Mouse (Mus musculus) olfactory bulb, adult 2 months (tissue): ENCODE data around the gene Bicc1.

ENCODE experiments used
- CTCF ChIP-seq: fragments of 200-500 bp; IDR thresholded peaks from 2 replicates; pipeline ENCODE4 v1.5.1; 2012; ENCODE audit warnings: low read depth, mild to moderate bottlenecking, low read length, moderate library complexity; ENCODE audit not compliant: insufficient read depth
- POLR2A ChIP-seq: fragments of 200-500 bp; IDR thresholded peaks from 2 replicates; pipeline ENCODE4 v1.6.1; 2012; ENCODE audit warnings: mild to moderate bottlenecking, low read depth, low read length, moderate library complexity; ENCODE audit not compliant: insufficient read depth

GRCm38 (mm10) chr10:71087359-71087716 is 72.2 kb downstream of the Bicc1 start:
- TF ChIP-seq CTCF (no peak), POLR2A (no peak)
